Mouse (Mus musculus) granulocyte monocyte progenitor cell, adult 5-6 weeks (primary cell): ENCODE results near the gene 1700019N19Rik. TPM values are rescaled to one million over a fixed set of nuclear protein-coding genes. Genes with fewer than 3 reads are reported as not detected.

Experiments
- total RNA-seq, 2 experiments: library from RNA; stranded (forward) in 1 of 2; stranded (reverse) in 1 of 2; fragments of 200-712, 200-1000 nt in 1 of 2; fragments of >200 nt in 1 of 2; fragmentation: Nextera tagmentation in 1 of 2; gene quantifications; 2 replicates each; pipeline ENCODE4 v1.2.3; 2014 to 2017

The 1700019N19Rik gene
- total RNA-seq, 2 experiments from 2014 or later: not detected

Other genes starting within 250 kb of the 1700019N19Rik start
- not detected in 2 replicates for gene Pnlip, start 142.0 kb downstream of the 1700019N19Rik start, total RNA-seq (2014; fragmentation: Nextera tagmentation)
- gene Pnlip, start 142.0 kb downstream of the 1700019N19Rik start, total RNA-seq (2017): not detected in 2 replicates
- not detected in 2 replicates for gene Pnliprp1, start 65.6 kb downstream of the 1700019N19Rik start, total RNA-seq (2014; fragmentation: Nextera tagmentation)
- not detected in 2 replicates for gene Pnliprp1, start 65.6 kb downstream of the 1700019N19Rik start, total RNA-seq (2017)
- not detected in 2 replicates for gene Pnliprp2, start 34.7 kb downstream of the 1700019N19Rik start, total RNA-seq (2014; fragmentation: Nextera tagmentation)
- gene Pnliprp2, start 34.7 kb downstream of the 1700019N19Rik start, total RNA-seq (2017): not detected in 2 replicates
- not detected in 2 replicates for gene Eno4, start 149.0 kb upstream of the 1700019N19Rik start, total RNA-seq (2014; fragmentation: Nextera tagmentation)
- gene Eno4, start 149.0 kb upstream of the 1700019N19Rik start, total RNA-seq (2017): not detected in 2 replicates
- not detected in 2 replicates for gene Hspa12a, start 149.2 kb upstream of the 1700019N19Rik start, total RNA-seq (2014; fragmentation: Nextera tagmentation)
- 0.05 TPM in 1 of 2 replicates, not detected in the other for gene Hspa12a, start 149.2 kb upstream of the 1700019N19Rik start, total RNA-seq (2017)